ENCODE assay signal across 24 mouse cellular contexts in the genomic region with DNA sequence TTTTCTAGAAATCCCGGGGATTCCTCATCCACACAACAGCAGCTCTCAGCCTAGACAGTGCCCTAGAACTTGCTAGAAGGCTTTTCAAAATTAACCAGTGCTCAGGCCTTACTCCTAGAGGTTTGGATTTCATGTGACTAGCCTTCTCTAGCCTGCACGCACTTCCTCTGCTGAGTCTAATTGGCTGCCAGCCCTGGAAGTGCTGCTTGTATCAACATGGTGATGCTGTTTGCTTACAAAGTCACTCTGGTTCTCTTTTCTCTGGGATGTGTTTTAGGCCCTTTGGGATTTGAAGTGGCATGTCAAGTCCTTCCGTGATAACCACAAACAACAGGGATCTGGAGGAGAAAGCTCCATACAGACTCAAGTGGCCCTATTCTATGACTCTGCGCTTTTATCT.
"Had no signal": no experiment of that assay in that cellular context is flagged by ENCODE, and none has a peak within 500 bp of the region (broad histone marks: within the 10 kb centered on the region; RNA-seq: fewer than 3 reads in every experiment).

No protein-coding gene starts in this region.

- H3K9me3 ChIP-seq: intestine, embryonic 15.5 days; kidney, embryonic 15.5 days; limb, embryonic 10.5 days; limb, embryonic 13.5 days; liver, embryonic 12.5 days; liver, embryonic 15.5 days; lung, embryonic 15.5 days; megakaryocyte, embryonic 14.5 days; midbrain, embryonic 10.5 days; midbrain, embryonic 13.5 days; neural tube, embryonic 13.5 days; stomach, embryonic 15.5 days had no signal

- H3K9ac ChIP-seq: intestine, embryonic 15.5 days; kidney, embryonic 15.5 days; limb, embryonic 13.5 days; liver, embryonic 12.5 days; liver, embryonic 15.5 days; lung, embryonic 15.5 days; midbrain, embryonic 13.5 days; neural tube, embryonic 13.5 days; stomach, embryonic 15.5 days had no signal

- H3K27me3 ChIP-seq: intestine, embryonic 15.5 days; kidney, embryonic 15.5 days; limb, embryonic 13.5 days; liver, embryonic 12.5 days; liver, embryonic 15.5 days; lung, embryonic 15.5 days; megakaryocyte, embryonic 14.5 days; stomach, embryonic 15.5 days had no signal

- H3K27ac ChIP-seq: intestine, embryonic 15.5 days; kidney, embryonic 15.5 days; layer of hippocampus, adult 2 months; limb, embryonic 10.5 days; limb, embryonic 13.5 days; liver, embryonic 12.5 days; liver, embryonic 15.5 days; lung, embryonic 15.5 days; midbrain, embryonic 10.5 days; midbrain, embryonic 13.5 days; neural tube, embryonic 13.5 days; stomach, embryonic 15.5 days had no signal

- H3K4me2 ChIP-seq: intestine, embryonic 15.5 days; kidney, embryonic 15.5 days; limb, embryonic 13.5 days; liver, embryonic 12.5 days; liver, embryonic 15.5 days; lung, embryonic 15.5 days; midbrain, embryonic 13.5 days; neural tube, embryonic 13.5 days; stomach, embryonic 15.5 days had no signal

- ATAC-seq: intestine, embryonic 15.5 days; liver, embryonic 12.5 days; midbrain, embryonic 13.5 days; midbrain, embryonic 16.5 days had no signal

- H3K4me1 ChIP-seq: intestine, embryonic 15.5 days; liver, embryonic 12.5 days; liver, embryonic 15.5 days; lung, embryonic 15.5 days; megakaryocyte, embryonic 14.5 days; stomach, embryonic 15.5 days had no signal

- H3K36me3 ChIP-seq: intestine, embryonic 15.5 days; kidney, embryonic 15.5 days; limb, embryonic 10.5 days; limb, embryonic 13.5 days; liver, embryonic 12.5 days; liver, embryonic 15.5 days; lung, embryonic 15.5 days; midbrain, embryonic 10.5 days; midbrain, embryonic 13.5 days; neural tube, embryonic 13.5 days; stomach, embryonic 15.5 days had no signal

- DNase-seq: kidney, adult 11 months; kidney, adult 8-10 months; kidney, postnatal 25 days; layer of hippocampus, adult 9-11 months; liver; retina, postnatal 1 day; right cerebral cortex, postnatal 14 days; right cerebral cortex, postnatal 4 days; thymus, postnatal 25 days had no signal

- H3K4me3 ChIP-seq: intestine, embryonic 15.5 days; kidney, embryonic 15.5 days; layer of hippocampus, adult 2 months; limb, embryonic 10.5 days; limb, embryonic 13.5 days; liver, embryonic 12.5 days; liver, embryonic 15.5 days; lung, embryonic 15.5 days; megakaryocyte, embryonic 14.5 days; midbrain, embryonic 10.5 days; midbrain, embryonic 13.5 days; myocyte; neural tube, embryonic 13.5 days; stomach, embryonic 15.5 days had no signal
